Mouse (Mus musculus): ENCODE results near the gene Plaa. TPM values are rescaled to one million over a fixed set of nuclear protein-coding genes. Genes with fewer than 3 reads are reported as not detected.
"Not testable (repeated sequence)": the region's sequence is repeated elsewhere in the genome, so short reads cannot be mapped to it uniquely, and the experiment has no call there.

Gene Plaa
- 29.5 and 29.9 TPM in 2 replicates for polyA plus RNA-seq (2012; rRNA removed)

- Histone ChIP-seq H3K4me3 (replicated peaks; ENCODE audit: insufficient read depth, low read depth, low read length) (peak within 1 kb of the TSS; percentile 81), H3K4me1 (ENCODE audit: control insufficient read depth, insufficient read depth, low read length) (peaks cover 7% of the 10 kb centered on the region; the same call in 1 of the 2 replicates), H3K27ac (ENCODE audit: insufficient read depth, low read length) (peak within 1 kb of the TSS; percentile 97), H3K27me3 (ENCODE audit: control insufficient read depth, insufficient read depth, low read length) (no peaks in the 10 kb centered on the region)
- peak; percentile 91 to 94 for DNase-seq
- TF ChIP-seq CTCF (IDR thresholded peaks at IDR 0.05; ENCODE audit: borderline replicate concordance, insufficient read depth, low read depth, low read length) (no peak), POLR2A (IDR thresholded peaks at IDR 0.05; ENCODE audit: borderline replicate concordance, insufficient read depth, low read length) (peak; percentile 47; the same call in 1 of the 2 replicates)
- under 1% methylated on average over 61 of the region's 61 CpGs for WGBS
Observed at GRCm38 (mm10) chr4:94603031-94603629, at the start of gene Plaa. Gene Plaa (minus strand): TSS chr4:94603244.

GRCm38 (mm10) chr4:94650426-94651175, 47.6 kb upstream of the Plaa start:
- 96% methylated on average over 5 of the region's 5 CpGs for WGBS
- DNase-seq; H3K4me1 ChIP-seq (ENCODE audit: control insufficient read depth, insufficient read depth, low read length); H3K27ac ChIP-seq (ENCODE audit: insufficient read depth, low read length); H3K27me3 ChIP-seq (ENCODE audit: control insufficient read depth, insufficient read depth, low read length); H3K4me3 ChIP-seq (replicated peaks; ENCODE audit: insufficient read depth, low read depth, low read length): not testable (repeated sequence)

GRCm38 (mm10) chr4:94649920-94650319, 46.9 kb upstream of the Plaa start, which contains the start of gene Lrrc19:
Gene Lrrc19 (minus strand): TSS chr4:94650144.
- DNase-seq: no peak
- TF ChIP-seq CTCF (IDR thresholded peaks at IDR 0.05; ENCODE audit: borderline replicate concordance, insufficient read depth, low read depth, low read length): no peak
- TF ChIP-seq POLR2A (IDR thresholded peaks at IDR 0.05; ENCODE audit: borderline replicate concordance, insufficient read depth, low read length): no peak
- Histone ChIP-seq H3K4me3 (replicated peaks; ENCODE audit: insufficient read depth, low read depth, low read length) (no peak within 1 kb of the TSS), H3K4me1 (ENCODE audit: control insufficient read depth, insufficient read depth, low read length) (no peaks in the 10 kb centered on the region), H3K27me3 (ENCODE audit: control insufficient read depth, insufficient read depth, low read length) (no peaks in the 10 kb centered on the region), H3K27ac (ENCODE audit: insufficient read depth, low read length) (no peak within 1 kb of the TSS)
- WGBS: 98% methylated on average over 3 of the region's 3 CpGs

- DNase-seq: peak in 1 of 2 experiments; percentile 15
- no peak for TF ChIP-seq CTCF (IDR thresholded peaks at IDR 0.05; ENCODE audit: borderline replicate concordance, insufficient read depth, low read depth, low read length)
- no peak for TF ChIP-seq POLR2A (IDR thresholded peaks at IDR 0.05; ENCODE audit: borderline replicate concordance, insufficient read depth, low read length)
- no peak overlapping the region for H3K27ac ChIP-seq (ENCODE audit: insufficient read depth, low read length)
Observed at GRCm38 (mm10) chr4:94643141-94643540, 40.1 kb upstream of the Plaa start.

GRCm38 (mm10) chr4:94620077-94620476, 17.0 kb upstream of the Plaa start:
- DNase-seq: no peak
- Histone ChIP-seq H3K4me3 (replicated peaks; ENCODE audit: insufficient read depth, low read depth, low read length) (no peak overlapping the region), H3K4me1 (ENCODE audit: control insufficient read depth, insufficient read depth, low read length) (no peaks in the 10 kb centered on the region; the same call in 1 of the 2 replicates), H3K27ac (ENCODE audit: insufficient read depth, low read length) (no peak overlapping the region), H3K27me3 (ENCODE audit: control insufficient read depth, insufficient read depth, low read length) (no peaks in the 10 kb centered on the region)
- 90% methylated on average over 2 of the region's 2 CpGs for WGBS
- TF ChIP-seq CTCF (IDR thresholded peaks at IDR 0.05; ENCODE audit: borderline replicate concordance, insufficient read depth, low read depth, low read length) (no peak), POLR2A (IDR thresholded peaks at IDR 0.05; ENCODE audit: borderline replicate concordance, insufficient read depth, low read length) (no peak)

More at GRCm38 (mm10) chr4:94643141-94643540, 40.1 kb upstream of the Plaa start:
- WGBS: 10% methylated on average over 2 of the region's 2 CpGs
- no peaks in the 10 kb centered on the region for H3K27me3 ChIP-seq (ENCODE audit: control insufficient read depth, insufficient read depth, low read length)
- no peaks in the 10 kb centered on the region for H3K4me1 ChIP-seq (ENCODE audit: control insufficient read depth, insufficient read depth, low read length)
- no peak overlapping the region for H3K4me3 ChIP-seq (replicated peaks; ENCODE audit: insufficient read depth, low read depth, low read length)

GRCm38 (mm10) chr4:94614627-94615006, 11.6 kb upstream of the Plaa start:
- Histone ChIP-seq H3K27me3 (ENCODE audit: control insufficient read depth, insufficient read depth, low read length) (no peaks in the 10 kb centered on the region), H3K27ac (ENCODE audit: insufficient read depth, low read length) (0 out of 2 replicates have a peak overlapping the region, but pooled peaks have one; percentile 35), H3K4me3 (replicated peaks; ENCODE audit: insufficient read depth, low read depth, low read length) (peak overlapping the region; percentile 97), H3K4me1 (ENCODE audit: control insufficient read depth, insufficient read depth, low read length) (no peaks in the 10 kb centered on the region; the same call in 1 of the 2 replicates)
- DNase-seq: no peak
- TF ChIP-seq CTCF (IDR thresholded peaks at IDR 0.05; ENCODE audit: borderline replicate concordance, insufficient read depth, low read depth, low read length): no peak
- no peak for TF ChIP-seq POLR2A (IDR thresholded peaks at IDR 0.05; ENCODE audit: borderline replicate concordance, insufficient read depth, low read length)
- WGBS: under 1% methylated on average over 18 of the region's 18 CpGs

- TF ChIP-seq CTCF (IDR thresholded peaks at IDR 0.05; ENCODE audit: borderline replicate concordance, insufficient read depth, low read depth, low read length) (no peak), POLR2A (IDR thresholded peaks at IDR 0.05; ENCODE audit: borderline replicate concordance, insufficient read depth, low read length) (peak; percentile 57; the same call in 1 of the 2 replicates)
- WGBS: 2% methylated on average over 29 of the region's 29 CpGs
- H3K4me1 ChIP-seq (ENCODE audit: control insufficient read depth, insufficient read depth, low read length): no peaks in the 10 kb centered on the region; the same call in 1 of the 2 replicates
- H3K4me3 ChIP-seq (replicated peaks; ENCODE audit: insufficient read depth, low read depth, low read length): peak within 1 kb of the TSS; percentile 97
- DNase-seq: peak; percentile 93 to 94
- 0 out of 2 replicates have a peak within 1 kb of the TSS, but pooled peaks have one; percentile 35 for H3K27ac ChIP-seq (ENCODE audit: insufficient read depth, low read length)
- no peaks in the 10 kb centered on the region for H3K27me3 ChIP-seq (ENCODE audit: control insufficient read depth, insufficient read depth, low read length)
Observed at GRCm38 (mm10) chr4:94613972-94614626, 11.1 kb upstream of the Plaa start, which contains the start of gene Ift74. Gene Ift74 (plus strand): TSS chr4:94614491.

All from cerebellum, adult 2 months (tissue).